ENCODE assay signal across 11 mouse cellular contexts in the genomic region with DNA sequence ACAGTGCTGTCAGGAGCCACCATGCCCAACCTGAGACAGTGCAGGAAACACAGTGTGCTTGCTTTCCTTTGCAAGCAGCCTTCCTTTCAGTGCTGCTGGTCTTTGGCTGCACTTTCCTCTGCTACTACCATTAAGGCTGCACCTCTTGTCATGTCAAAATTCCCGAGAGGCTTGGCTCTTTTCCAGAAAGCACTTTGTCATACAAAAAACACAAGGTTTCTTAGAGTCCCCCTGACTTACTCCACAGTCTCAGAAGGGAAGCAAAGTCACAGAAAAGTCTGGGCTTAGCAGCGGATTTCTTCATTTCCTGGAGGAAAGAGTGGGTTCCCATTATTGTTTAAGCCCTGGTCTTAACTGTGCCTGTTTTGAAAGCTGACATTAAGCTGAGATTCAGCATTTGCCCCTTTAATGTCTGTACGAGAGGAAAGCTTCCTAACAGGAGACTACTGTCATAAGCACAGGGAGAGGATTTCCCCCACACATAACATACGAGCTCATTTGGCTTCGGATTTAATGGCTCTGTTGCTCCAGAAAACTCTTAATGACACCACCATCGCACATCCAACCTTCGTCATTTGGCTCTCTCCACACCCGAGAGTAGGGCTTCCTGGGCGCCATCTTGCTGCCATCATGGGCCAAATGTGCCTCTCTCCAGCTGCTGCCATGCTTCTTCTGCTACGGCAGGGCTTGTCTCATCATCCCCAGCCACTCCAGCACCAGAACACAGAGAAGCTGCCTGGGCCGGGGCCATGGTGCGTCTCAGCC.
DNase-seq lines count a peak whose midpoint lies in the region; ATAC-seq and TF ChIP-seq lines count a peak whose summit lies in the region.
"Had no signal": no experiment of that assay in that cellular context is flagged by ENCODE, and none has a peak within 500 bp of the region (broad histone marks: within the 10 kb centered on the region; RNA-seq: fewer than 3 reads in every experiment).

No protein-coding gene starts in this region.

- DNase-seq in heart, adult 18-20 months, result no peak
- peak; percentile 68 for DNase-seq in lung, embryonic 14.5 days
- DNase-seq in lung, postnatal 36 days, result no peak
- peak; percentile 43 for DNase-seq in fat pad, adult 2 months (ENCODE audit: extremely low read depth, low read depth, low spot score)
- no peak for DNase-seq in ovary, postnatal 10 days (ENCODE audit: low spot score)
- DNase-seq: embryo, embryonic 11 days; liver; right cerebral cortex, postnatal 25 days had no signal

- H3K4me1 ChIP-seq in heart, embryonic 12.5 days (replicated peaks), result peaks cover 11% of the 10 kb centered on the region
- H3K4me1 ChIP-seq in lung, embryonic 14.5 days (ENCODE audit: insufficient read depth), result no peaks in the 10 kb centered on the region
- peaks cover 13% of the 10 kb centered on the region for H3K4me1 ChIP-seq in neural tube, embryonic 15.5 days

- no peak for ATAC-seq in heart, embryonic 12.5 days (ENCODE audit: insufficient number of reproducible peaks, low FRiP score)
- no peak; the same call in 1 of the 2 replicates for ATAC-seq in lung, embryonic 14.5 days (ENCODE audit: insufficient read depth)
- no peak; the same call in 1 of the 2 replicates for ATAC-seq in neural tube, embryonic 15.5 days (ENCODE audit: low FRiP score)
- ATAC-seq: activated CD4-positive, CD25-positive, alpha-beta regulatory T cell, adult 4 months had no signal

- H3K9me3 ChIP-seq in heart, embryonic 12.5 days (replicated peaks), result no peaks in the 10 kb centered on the region
- no peaks in the 10 kb centered on the region for H3K9me3 ChIP-seq in lung, embryonic 14.5 days (ENCODE audit: low read depth, low read length)
- no peaks in the 10 kb centered on the region for H3K9me3 ChIP-seq in neural tube, embryonic 15.5 days (replicated peaks)

- no peaks in the 10 kb centered on the region for H3K36me3 ChIP-seq in heart, embryonic 12.5 days
- no peaks in the 10 kb centered on the region for H3K36me3 ChIP-seq in lung, embryonic 14.5 days (ENCODE audit: insufficient read depth)
- H3K36me3 ChIP-seq in neural tube, embryonic 15.5 days, result no peaks in the 10 kb centered on the region

- no peak overlapping the region for H3K4me2 ChIP-seq in heart, embryonic 12.5 days
- no peak overlapping the region for H3K4me2 ChIP-seq in lung, embryonic 14.5 days
- H3K4me2 ChIP-seq in neural tube, embryonic 15.5 days, result no peak overlapping the region

- no peak for TF ChIP-seq CTCF in lung, embryonic 14.5 days (IDR thresholded peaks at IDR 0.05; ENCODE audit: low read depth)

- H3K4me3 ChIP-seq in heart, embryonic 12.5 days, result no peak overlapping the region
- H3K4me3 ChIP-seq in lung, embryonic 14.5 days (ENCODE audit: low read depth, low read length), result no peak overlapping the region
- no peak overlapping the region for H3K4me3 ChIP-seq in neural tube, embryonic 15.5 days (replicated peaks)

- WGBS in heart, embryonic 12.5 days, result 72% methylated on average over 12 of the region's 12 CpGs
- WGBS in lung, embryonic 14.5 days, result 56% methylated on average over 12 of the region's 12 CpGs
- WGBS in neural tube, embryonic 15.5 days, result 63% methylated on average over 12 of the region's 12 CpGs

- no peak overlapping the region for H3K9ac ChIP-seq in heart, embryonic 12.5 days
- H3K9ac ChIP-seq in lung, embryonic 14.5 days, result no peak overlapping the region
- no peak overlapping the region for H3K9ac ChIP-seq in neural tube, embryonic 15.5 days (replicated peaks)

- no peaks in the 10 kb centered on the region for H3K27me3 ChIP-seq in heart, embryonic 12.5 days (replicated peaks)
- no peaks in the 10 kb centered on the region for H3K27me3 ChIP-seq in lung, embryonic 14.5 days (ENCODE audit: insufficient read depth, low read length)
- no peaks in the 10 kb centered on the region for H3K27me3 ChIP-seq in neural tube, embryonic 15.5 days (replicated peaks)

- H3K27ac ChIP-seq in heart, embryonic 12.5 days (ENCODE audit: poor library complexity, severe bottlenecking), result peak overlapping the region; percentile 37; the same call in 1 of the 2 replicates
- H3K27ac ChIP-seq in lung, embryonic 14.5 days (ENCODE audit: low read depth), result peak overlapping the region; percentile 19; the same call in 1 of the 2 replicates
- peak overlapping the region; percentile 41; the same call in 1 of the 2 replicates for H3K27ac ChIP-seq in neural tube, embryonic 15.5 days (replicated peaks)

Comparison
In these comparisons a context has a peak if more than half of its experiments do, and no peak if none do; other contexts are left out.
1. DNase-seq: peak in lung, embryonic 14.5 days (single experiment) and fat pad, adult 2 months (single experiment); none in heart, adult 18-20 months (0 of 2), lung, postnatal 36 days (single experiment) and ovary, postnatal 10 days (single experiment).
2. Peak in every context shown above with its lines, with median percentiles within 50 percentile points of each other: H3K27ac ChIP-seq.